Comparison of ENCODE assay signal across 17 mouse cellular contexts in the genomic region with DNA sequence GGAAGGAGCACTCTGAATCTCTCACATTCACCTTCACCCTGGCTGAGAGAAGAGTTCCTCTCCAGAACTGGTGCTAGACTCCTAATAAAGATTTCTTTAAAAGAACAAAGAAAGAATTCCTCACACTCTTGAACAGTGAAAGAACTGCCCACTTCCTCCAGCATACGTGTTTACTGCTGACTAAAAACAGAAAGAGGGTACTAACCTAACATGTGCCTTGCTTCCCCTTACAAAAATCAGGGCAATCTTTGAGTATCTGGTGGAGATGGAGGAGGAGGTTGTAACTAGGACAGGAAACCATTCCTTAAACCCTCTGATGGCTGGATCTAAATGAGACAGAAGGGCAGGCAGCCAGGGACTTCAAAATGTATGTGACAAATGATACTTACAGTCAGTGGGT.
"Had no signal": no experiment of that assay in that cellular context is flagged by ENCODE, and none has a peak within 500 bp of the region (broad histone marks: within the 10 kb centered on the region; RNA-seq: fewer than 3 reads in every experiment).

No protein-coding gene starts in this region.

- H3K27ac ChIP-seq: liver, embryonic 14.5 days; midbrain, embryonic 10.5 days; midbrain, embryonic 12.5 days; neural tube, embryonic 13.5 days; neural tube, embryonic 15.5 days; stomach, embryonic 15.5 days; stomach, postnatal 0 days had no signal

- H3K4me1 ChIP-seq: midbrain, embryonic 10.5 days; midbrain, embryonic 12.5 days; neural tube, embryonic 13.5 days; neural tube, embryonic 15.5 days; stomach, embryonic 15.5 days had no signal

- H3K36me3 ChIP-seq: midbrain, embryonic 10.5 days; midbrain, embryonic 12.5 days; neural tube, embryonic 13.5 days; neural tube, embryonic 15.5 days; stomach, embryonic 15.5 days had no signal

- H3K9me3 ChIP-seq: stomach, embryonic 15.5 days had no signal

- ATAC-seq: midbrain, embryonic 16.5 days had no signal

- DNase-seq: lung, adult 18-20 months; lung, embryonic 14.5 days; lung, postnatal 10 days; midbrain, embryonic 14.5 days; right cerebral cortex, postnatal 14 days; thymus, adult 2 months; thymus, postnatal 25 days; thymus, postnatal 4 days had no signal

- H3K4me3 ChIP-seq: midbrain, embryonic 10.5 days; midbrain, embryonic 12.5 days; myocyte; neural tube, embryonic 13.5 days; neural tube, embryonic 15.5 days; stomach, embryonic 15.5 days had no signal

- H3K27me3 ChIP-seq: midbrain, embryonic 12.5 days; neural tube, embryonic 13.5 days; neural tube, embryonic 15.5 days; stomach, embryonic 15.5 days had no signal
